Mouse (Mus musculus) heart, embryonic 12.5 days (tissue): ENCODE results near the gene Foxl1. TPM values are rescaled to one million over a fixed set of nuclear protein-coding genes. Genes with fewer than 3 reads are reported as not detected.
A peak's percentile ranks its signal among the peaks of the same experiment; 100 is the strongest.

Experiments used
- ATAC-seq: fragments of 200-750 bp; cut with Nextera tagmentation; 2 replicates; pipeline ENCODE4 v1.8.0; 2017; ENCODE audit warnings: moderate TSS enrichment, moderate library complexity; ENCODE audit not compliant: insufficient number of reproducible peaks, low FRiP score
- H3K27ac ChIP-seq: fragments of 300-500 bp; sonication (generic); 2 replicates; pipeline ENCODE4 v1.5.1; 2016; ENCODE audit warnings: mild to moderate bottlenecking, moderate library complexity; ENCODE audit not compliant: poor library complexity, severe bottlenecking
- H3K27me3 ChIP-seq: fragments of 300-500 bp; sonication (generic); replicated peaks from 2 replicates; pipeline ENCODE4 v1.6.1; 2016; ENCODE audit warnings: mild to moderate bottlenecking, moderate library complexity
- H3K36me3 ChIP-seq: fragments of 300-500 bp; sonication (generic); 2 replicates; pipeline ENCODE4 v1.6.1; 2016; ENCODE audit warnings: mild to moderate bottlenecking, moderate library complexity
- H3K4me1 ChIP-seq: fragments of 300-500 bp; sonication (generic); replicated peaks from 2 replicates; pipeline ENCODE4 v1.6.1; 2016; ENCODE audit warnings: mild to moderate bottlenecking
- H3K4me2 ChIP-seq: fragments of 300-500 bp; sonication (generic); 2 replicates; pipeline ENCODE4 v1.6.1; 2016; ENCODE audit warnings: mild to moderate bottlenecking, moderate library complexity
- H3K4me3 ChIP-seq: fragments of 300-500 bp; sonication (generic); 2 replicates; pipeline ENCODE4 v1.5.1; 2016; ENCODE audit warnings: mild to moderate bottlenecking
- H3K9ac ChIP-seq: fragments of 300-500 bp; sonication (generic); 2 replicates; pipeline ENCODE4 v1.6.1; 2016; ENCODE audit warnings: mild to moderate bottlenecking, moderate library complexity
- H3K9me3 ChIP-seq: fragments of 300-500 bp; sonication (generic); replicated peaks from 2 replicates; pipeline ENCODE4 v1.6.1; 2016; ENCODE audit warnings: mild to moderate bottlenecking, moderate library complexity
- WGBS: fragments of 180-500 bp; shearing (Covaris S2); methylation state at CpG from one replicate; pipeline ENCODE4 v1.1.7; 2016; 5-methylcytosine and 5-hydroxymethylcytosine counted together
- polyA plus RNA-seq: library from polyadenylated mRNA; unstranded; fragments of >200 nt; fragmentation: Nextera tagmentation; extraction: Ambion mirVana; gene quantifications from 2 replicates; pipeline ENCODE4 v1.2.1, GENCODE M21; 2016

Foxl1 gene
- polyA plus RNA-seq, 1 experiment from 2014 or later, result 0.78 TPM

- H3K27me3 ChIP-seq, result peaks cover 72% of the 10 kb centered on the region
- H3K36me3 ChIP-seq, result peaks cover 7% of the 10 kb centered on the region
- peak overlapping the region; percentile 97 for H3K27ac ChIP-seq
- no peaks in the 10 kb centered on the region for H3K9me3 ChIP-seq
- WGBS, result under 1% methylated on average over 28 of the region's 28 CpGs
- H3K9ac ChIP-seq, result peak overlapping the region; percentile 92
- ATAC-seq, result no peak
- H3K4me2 ChIP-seq, result peak overlapping the region; percentile 93
- H3K4me1 ChIP-seq, result peaks cover 30% of the 10 kb centered on the region
- H3K4me3 ChIP-seq, result peak overlapping the region; percentile 76
Measured at GRCm38 (mm10) chr8:121117906-121118305, 9.8 kb upstream of the Foxl1 start.

GRCm38 (mm10) chr8:121118634-121119420, 8.9 kb upstream of the Foxl1 start:
- Histone ChIP-seq H3K27ac (peak overlapping the region; percentile 1; the same call in 1 of the 2 replicates), H3K4me1 (peaks cover 27% of the 10 kb centered on the region), H3K4me3 (peak overlapping the region; percentile 76), H3K4me2 (peak overlapping the region; percentile 93), H3K9me3 (no peaks in the 10 kb centered on the region), H3K27me3 (peaks cover 77% of the 10 kb centered on the region), H3K36me3 (peaks cover 10% of the 10 kb centered on the region), H3K9ac (peak overlapping the region; percentile 92)
- no peak for ATAC-seq
- WGBS, result 4% methylated on average over 18 of the region's 18 CpGs

- peak overlapping the region; percentile 73 for H3K9ac ChIP-seq
- peak overlapping the region; percentile 76 for H3K4me3 ChIP-seq
- ATAC-seq, result no peak
- H3K27ac ChIP-seq, result peak overlapping the region; percentile 44; the same call in 1 of the 2 replicates
- H3K36me3 ChIP-seq, result peaks cover 10% of the 10 kb centered on the region
- no peaks in the 10 kb centered on the region for H3K9me3 ChIP-seq
- H3K27me3 ChIP-seq, result peaks cover 81% of the 10 kb centered on the region
- H3K4me2 ChIP-seq, result peak overlapping the region; percentile 67
- peaks cover 35% of the 10 kb centered on the region for H3K4me1 ChIP-seq
- 19% methylated on average over 12 of the region's 12 CpGs for WGBS
Measured at GRCm38 (mm10) chr8:121119635-121120455, 7.9 kb upstream of the Foxl1 start.

- 0 out of 2 replicates have a peak overlapping the region, but pooled peaks have one; percentile 44 for H3K27ac ChIP-seq
- H3K9ac ChIP-seq, result peak overlapping the region; percentile 73
Measured at GRCm38 (mm10) chr8:121120456-121121419, 7.0 kb upstream of the Foxl1 start.

GRCm38 (mm10) chr8:121121704-121122103, 6.0 kb upstream of the Foxl1 start:
- peak overlapping the region; percentile 67 for H3K4me2 ChIP-seq
- ATAC-seq, result no peak
- H3K27me3 ChIP-seq, result peaks cover 82% of the 10 kb centered on the region
- no peak overlapping the region for H3K27ac ChIP-seq
- H3K4me3 ChIP-seq, result peak overlapping the region; percentile 76
- WGBS, result 38% methylated on average over 8 of the region's 8 CpGs
- H3K4me1 ChIP-seq, result peaks cover 47% of the 10 kb centered on the region
- peak overlapping the region; percentile 48; the same call in 1 of the 2 replicates for H3K9ac ChIP-seq
- H3K9me3 ChIP-seq, result no peaks in the 10 kb centered on the region
- H3K36me3 ChIP-seq, result peaks cover 10% of the 10 kb centered on the region

More at GRCm38 (mm10) chr8:121120456-121121419, 7.0 kb upstream of the Foxl1 start:
- Histone ChIP-seq H3K4me2 (peak overlapping the region; percentile 67), H3K4me3 (peak overlapping the region; percentile 76), H3K4me1 (peaks cover 43% of the 10 kb centered on the region), H3K27me3 (peaks cover 79% of the 10 kb centered on the region), H3K36me3 (peaks cover 10% of the 10 kb centered on the region), H3K9me3 (no peaks in the 10 kb centered on the region)
- no peak for ATAC-seq
- WGBS, result 17% methylated on average over 17 of the region's 17 CpGs

- no peak for ATAC-seq
- no peak overlapping the region for H3K27ac ChIP-seq
- H3K4me3 ChIP-seq, result no peak overlapping the region
- H3K36me3 ChIP-seq, result peaks cover 10% of the 10 kb centered on the region
- H3K27me3 ChIP-seq, result peaks cover 82% of the 10 kb centered on the region
- H3K4me2 ChIP-seq, result peak overlapping the region; percentile 67; the same call in 1 of the 2 replicates
- 0 out of 2 replicates have a peak overlapping the region, but pooled peaks have one; percentile 48 for H3K9ac ChIP-seq
- no peaks in the 10 kb centered on the region for H3K9me3 ChIP-seq
- WGBS, result 33% methylated on average over 7 of the region's 7 CpGs
- H3K4me1 ChIP-seq, result peaks cover 51% of the 10 kb centered on the region
Measured at GRCm38 (mm10) chr8:121122368-121122767, 5.4 kb upstream of the Foxl1 start.

- WGBS, result 80% methylated on average over 2 of the region's 2 CpGs
- H3K36me3 ChIP-seq, result peaks cover 10% of the 10 kb centered on the region
- no peaks in the 10 kb centered on the region for H3K9me3 ChIP-seq
- no peak overlapping the region for H3K4me3 ChIP-seq
- H3K9ac ChIP-seq, result no peak overlapping the region
- no peak for ATAC-seq
- no peak overlapping the region for H3K27ac ChIP-seq
- peaks cover 79% of the 10 kb centered on the region for H3K27me3 ChIP-seq
- H3K4me2 ChIP-seq, result 0 out of 2 replicates have a peak overlapping the region, but pooled peaks have one; percentile 67
- peaks cover 54% of the 10 kb centered on the region for H3K4me1 ChIP-seq
Measured at GRCm38 (mm10) chr8:121123113-121123512, 4.6 kb upstream of the Foxl1 start.

- Histone ChIP-seq H3K4me1 (peaks cover 68% of the 10 kb centered on the region), H3K27me3 (peaks cover 91% of the 10 kb centered on the region), H3K9me3 (no peaks in the 10 kb centered on the region), H3K4me2 (peak overlapping the region; percentile 78), H3K9ac (peak overlapping the region; percentile 62; the same call in 1 of the 2 replicates), H3K4me3 (peak overlapping the region; percentile 45; the same call in 1 of the 2 replicates), H3K27ac (peak overlapping the region; percentile 82), H3K36me3 (peaks cover 10% of the 10 kb centered on the region)
- WGBS, result 4% methylated on average over 17 of the region's 17 CpGs
- peak; percentile 52 for ATAC-seq
Measured at GRCm38 (mm10) chr8:121124547-121125239, 3.0 kb upstream of the Foxl1 start.

- Histone ChIP-seq H3K4me3 (peak overlapping the region; percentile 45), H3K27ac (peak overlapping the region; percentile 82), H3K9me3 (no peaks in the 10 kb centered on the region), H3K9ac (peak overlapping the region; percentile 62), H3K36me3 (peaks cover 10% of the 10 kb centered on the region), H3K4me2 (peak overlapping the region; percentile 78), H3K27me3 (peaks cover 91% of the 10 kb centered on the region), H3K4me1 (peaks cover 68% of the 10 kb centered on the region)
- WGBS, result 0% methylated on average over 33 of the region's 36 CpGs
- peak; percentile 77 for ATAC-seq
Measured at GRCm38 (mm10) chr8:121125311-121125876, 2.3 kb upstream of the Foxl1 start.
